Mouse (Mus musculus) embryo, embryonic 10 days (tissue): ENCODE results near the gene Wnt7a.
A peak's percentile ranks its signal among the peaks of the same experiment; 100 is the strongest.

Experiments
- DNase-seq: peaks from one replicate; pipeline ENCODE4 v3.0.0-alpha.2; 2015; ENCODE audit warnings: low spot score

The Wnt7a gene

DNA sequence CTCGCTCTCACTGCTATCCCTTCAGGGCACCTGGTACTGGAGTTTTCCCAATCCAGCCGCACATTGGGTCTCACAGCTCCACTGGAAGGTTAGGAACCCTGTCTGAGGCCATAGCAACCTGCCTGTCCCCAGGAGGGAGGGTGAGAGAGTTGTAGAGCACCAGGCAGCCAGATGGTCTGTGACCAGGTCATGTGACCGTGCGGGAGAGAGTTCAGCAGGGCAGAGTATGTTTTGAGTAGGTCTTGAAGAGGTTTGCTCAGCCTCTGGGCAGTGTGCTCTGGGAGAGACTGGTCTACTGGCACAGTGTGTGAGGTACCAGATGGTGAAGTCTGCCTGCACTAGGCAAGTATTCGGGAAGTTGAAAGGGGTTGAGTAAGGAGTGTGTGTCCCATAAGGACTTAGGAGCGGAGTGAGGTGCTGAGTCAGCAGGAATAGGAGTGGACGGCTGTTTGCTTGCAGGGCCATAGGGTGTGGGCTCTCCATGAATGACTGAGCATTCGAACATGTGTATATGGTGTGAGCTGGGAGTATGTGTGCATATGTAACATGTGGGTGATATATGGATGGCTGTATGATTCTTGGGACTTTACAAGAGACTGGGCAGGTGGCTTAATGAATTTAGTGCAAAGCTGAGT is 71.4 kb downstream of the Wnt7a start:
- DNase-seq: peak; percentile 34

DNA sequence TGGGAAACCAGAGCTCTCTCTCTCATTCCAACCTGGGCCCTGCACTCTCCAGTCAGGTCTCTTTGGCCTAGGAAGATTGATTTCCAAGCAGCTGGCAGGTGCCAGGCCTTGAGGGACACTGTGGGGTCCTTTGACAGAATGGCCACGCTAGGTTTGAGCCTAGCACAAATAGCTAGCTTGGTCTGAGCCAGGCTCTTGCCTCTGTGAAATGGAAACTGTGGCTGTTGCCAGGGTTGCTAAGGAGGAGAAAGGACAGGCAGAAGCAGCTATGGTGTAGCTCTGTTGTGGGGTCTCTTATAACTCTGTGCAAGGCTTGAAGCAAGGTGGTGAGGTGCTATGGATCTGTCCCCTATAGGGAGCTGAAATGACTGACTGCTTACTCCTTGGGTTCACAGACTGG is 75.7 kb downstream of the Wnt7a start:
- DNase-seq: no peak

DNA sequence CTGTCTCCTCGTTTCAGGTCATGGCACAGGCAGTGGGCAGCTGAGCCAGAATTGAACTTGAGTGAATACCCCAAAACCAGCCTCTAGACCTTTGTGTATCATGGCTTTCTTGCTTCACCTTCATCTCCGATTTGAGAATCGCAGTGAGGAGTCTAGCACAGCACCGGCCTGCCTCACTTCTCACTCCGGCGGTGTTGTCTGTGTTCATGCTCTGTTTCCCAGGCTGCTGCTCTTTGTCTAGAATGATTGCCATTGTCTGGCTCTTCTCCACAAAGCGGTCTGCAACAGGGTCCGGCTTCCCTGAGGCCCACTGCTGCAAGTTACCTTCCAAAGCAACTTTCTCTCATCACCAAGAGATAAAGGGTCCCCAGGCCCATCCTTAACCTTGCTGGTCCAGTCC is 79.3 kb downstream of the Wnt7a start:
- no peak for DNase-seq

DNA sequence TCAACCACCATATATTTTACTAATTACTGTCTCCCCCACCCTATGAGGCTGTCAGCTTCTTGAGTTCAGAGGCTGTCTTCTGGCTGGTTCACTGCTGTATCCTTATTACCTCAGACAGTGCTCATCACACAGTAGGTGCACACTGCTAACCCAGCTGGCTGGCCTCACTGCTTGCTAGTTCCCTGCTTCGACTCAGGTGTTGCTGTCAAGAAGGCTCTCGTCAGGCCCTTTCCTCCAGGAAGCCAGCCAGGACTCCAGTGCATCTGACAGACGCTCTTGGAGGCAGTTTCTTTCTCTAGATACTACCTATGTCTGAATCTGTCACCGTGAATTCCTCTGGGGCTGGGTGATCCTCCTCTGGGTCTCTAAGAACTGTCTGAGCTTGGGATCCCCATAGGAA is 85.6 kb downstream of the Wnt7a start:
- no peak for DNase-seq

DNA sequence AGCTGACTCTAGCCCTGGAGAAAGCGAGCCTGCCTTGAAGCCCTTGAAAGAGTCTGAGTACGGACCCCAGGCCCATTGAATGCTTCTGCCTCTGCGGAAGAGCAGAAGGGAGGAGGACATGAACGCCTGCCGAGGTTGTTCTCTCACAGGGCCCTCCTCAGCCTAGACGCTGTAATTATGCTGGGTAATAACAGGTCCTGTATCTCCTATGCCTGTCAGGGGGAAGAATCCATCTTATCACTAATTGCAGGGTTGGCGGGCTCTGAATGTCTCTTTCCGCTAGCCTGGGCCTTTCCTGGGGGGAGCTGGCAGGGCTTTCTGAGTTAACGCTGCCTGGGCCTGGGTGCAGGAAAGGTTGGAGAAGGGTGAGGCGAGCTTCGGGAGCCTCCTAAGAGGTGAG is 86.4 kb downstream of the Wnt7a start:
- DNase-seq: no peak

DNA sequence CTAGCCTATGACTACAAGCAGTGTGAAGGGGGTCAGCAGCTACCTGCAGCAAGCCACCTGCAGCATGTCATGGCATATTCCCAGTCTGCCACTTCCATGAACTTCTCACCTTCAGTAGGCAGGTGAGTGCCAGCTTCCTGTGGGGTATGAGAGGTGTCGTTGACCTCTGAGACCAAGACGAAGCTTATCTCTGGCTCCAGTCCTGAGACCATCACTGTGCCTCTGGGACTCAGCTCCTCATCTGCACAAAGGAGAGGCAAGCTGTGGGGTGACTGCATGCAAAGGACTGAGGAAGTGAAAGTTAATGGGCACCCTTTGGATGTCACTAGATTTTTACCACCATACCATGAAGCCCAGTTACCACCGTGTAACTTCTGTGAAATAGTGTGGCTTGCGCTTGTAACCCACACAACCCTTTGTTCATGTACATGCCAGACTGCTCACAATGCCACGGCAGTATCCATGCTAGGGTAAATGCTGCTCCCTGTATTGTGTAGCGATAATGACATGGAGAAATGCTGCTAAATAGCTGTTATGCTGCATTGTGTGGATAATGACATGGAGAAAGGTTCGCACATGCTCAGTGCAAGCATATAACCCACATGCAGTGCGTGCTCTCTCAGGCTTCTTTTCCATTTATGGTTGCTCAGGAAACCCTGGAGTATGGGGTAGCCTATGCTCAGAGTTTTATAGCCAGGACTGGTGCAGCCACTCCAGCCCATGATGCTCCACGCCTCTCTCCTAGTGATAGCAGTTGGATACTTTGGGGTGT is 89.0 kb downstream of the Wnt7a start:
- no peak for DNase-seq
